Mouse (Mus musculus) bone marrow macrophage, adult 2 months (primary cell): ENCODE data around the gene Il4. TPM values are rescaled to one million over a fixed set of nuclear protein-coding genes. Genes with fewer than 3 reads are reported as not detected.

Experiments
- H3K27ac ChIP-seq: 2 replicates; pipeline ENCODE4 v1.5.1; 2012; ENCODE audit warnings: low read depth, low read length; ENCODE audit not compliant: insufficient read depth
- H3K4me1 ChIP-seq: 2 replicates; pipeline ENCODE4 v1.6.1; 2012; ENCODE audit warnings: low read length; ENCODE audit not compliant: control insufficient read depth, insufficient read depth
- H3K4me3 ChIP-seq: 2 replicates; pipeline ENCODE4 v1.5.1; 2012; ENCODE audit warnings: mild to moderate bottlenecking, low read length, moderate library complexity; ENCODE audit not compliant: insufficient read depth
- CTCF ChIP-seq: IDR thresholded peaks from 2 replicates; pipeline ENCODE4 v1.5.1; 2012; ENCODE audit warnings: low read depth, mild to moderate bottlenecking, low read length, moderate library complexity
- POLR2A ChIP-seq: IDR thresholded peaks from 2 replicates; pipeline ENCODE4 v1.6.1; 2012; ENCODE audit warnings: mild to moderate bottlenecking, low read depth, low read length, borderline replicate concordance
- polyA plus RNA-seq: library from polyadenylated mRNA; stranded (reverse); fragments of >200 nt; gene quantifications from 2 replicates; pipeline ENCODE4 v1.2.4, GENCODE M21; 2012; ENCODE audit not compliant: missing spikeins, insufficient read depth, insufficient read length

The Il4 gene
- not detected in 2 replicates for polyA plus RNA-seq

- TF ChIP-seq CTCF = no peak
- peaks cover 31% of the 10 kb centered on the region for H3K4me1 ChIP-seq
- H3K27ac ChIP-seq = peak within 1 kb of the TSS; percentile 56
- no peak within 1 kb of the TSS for H3K4me3 ChIP-seq
Observed at GRCm38 (mm10) chr11:53618619-53619198, at the start of gene Il4. TSS of gene Il4 (minus strand) at chr11:53618669.

DNA sequence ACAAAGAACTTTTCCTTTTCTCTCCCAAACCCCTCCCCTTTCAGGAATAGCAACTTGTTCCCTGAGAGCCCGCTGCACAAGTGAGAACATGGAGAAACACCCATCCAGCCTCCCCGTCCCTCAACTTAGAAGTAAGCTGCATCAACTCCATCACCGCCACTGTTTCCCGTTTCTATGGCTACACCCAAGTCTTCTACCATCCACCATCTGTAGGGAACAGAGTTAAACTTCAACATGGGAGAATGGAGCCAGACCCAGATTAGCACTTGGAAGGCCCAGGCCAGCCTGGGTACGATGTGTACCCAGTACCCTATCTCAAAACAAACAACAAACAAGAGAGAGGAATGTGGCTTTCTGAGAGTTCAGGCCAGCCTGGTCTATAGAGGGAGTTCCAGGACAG, 45.6 kb upstream of the Il4 start:
- no peak overlapping the region for H3K4me3 ChIP-seq
- TF ChIP-seq CTCF (no peak), POLR2A (no peak)
- no peak overlapping the region for H3K27ac ChIP-seq
- H3K4me1 ChIP-seq = peaks cover 25% of the 10 kb centered on the region

- Histone ChIP-seq H3K27ac (peak overlapping the region; percentile 52), H3K4me3 (no peak overlapping the region), H3K4me1 (peaks cover 25% of the 10 kb centered on the region)
- no peak for TF ChIP-seq POLR2A
- TF ChIP-seq CTCF = no peak
Observed at GRCm38 (mm10) chr11:53662794-53663674, 44.6 kb upstream of the Il4 start.

DNA sequence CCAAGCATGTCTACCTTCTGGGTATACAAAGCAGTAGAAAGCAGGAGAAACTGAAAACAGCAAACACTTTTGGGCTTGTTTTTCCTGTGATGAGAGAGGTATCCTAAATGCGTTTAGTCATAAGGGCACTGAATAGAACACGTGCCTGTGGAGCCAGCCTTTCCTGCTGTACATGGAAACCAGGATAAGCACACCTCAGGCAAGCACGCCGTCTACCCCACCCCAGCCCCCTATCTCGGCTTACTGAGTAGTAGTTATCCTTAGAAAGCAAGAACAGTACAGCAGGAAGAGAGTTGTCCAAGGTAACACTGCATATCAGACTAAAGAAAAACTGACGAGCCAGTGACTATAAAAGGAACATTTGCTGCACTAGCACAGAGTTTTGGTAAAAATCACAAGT, 39.4 kb upstream of the Il4 start:
- TF ChIP-seq CTCF (no peak), POLR2A (no peak)
- H3K27ac ChIP-seq = no peak overlapping the region
- H3K4me3 ChIP-seq = no peak overlapping the region
- H3K4me1 ChIP-seq = peaks cover 22% of the 10 kb centered on the region

DNA sequence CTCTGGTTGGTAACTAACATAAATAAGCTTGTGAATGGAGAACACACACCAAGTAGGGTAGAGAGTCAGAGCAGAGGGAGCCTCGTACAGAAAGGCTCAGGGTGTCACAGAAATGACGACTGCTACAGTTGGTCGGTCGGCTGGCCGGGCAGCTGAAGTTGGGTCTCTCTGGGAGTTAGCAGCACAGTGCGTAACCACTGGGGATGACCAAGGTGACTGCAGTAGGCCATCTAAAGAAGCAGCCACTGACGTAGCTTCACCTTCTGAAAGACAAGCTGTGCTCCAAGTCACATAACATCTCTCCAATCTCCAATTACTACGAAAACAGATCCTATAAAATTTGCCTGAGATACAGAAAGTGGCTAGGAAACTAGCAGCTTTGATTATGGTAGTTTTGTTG, 38.9 kb upstream of the Il4 start:
- Histone ChIP-seq H3K4me1 (peaks cover 18% of the 10 kb centered on the region), H3K27ac (no peak overlapping the region), H3K4me3 (no peak overlapping the region)
- TF ChIP-seq POLR2A = no peak
- no peak for TF ChIP-seq CTCF

DNA sequence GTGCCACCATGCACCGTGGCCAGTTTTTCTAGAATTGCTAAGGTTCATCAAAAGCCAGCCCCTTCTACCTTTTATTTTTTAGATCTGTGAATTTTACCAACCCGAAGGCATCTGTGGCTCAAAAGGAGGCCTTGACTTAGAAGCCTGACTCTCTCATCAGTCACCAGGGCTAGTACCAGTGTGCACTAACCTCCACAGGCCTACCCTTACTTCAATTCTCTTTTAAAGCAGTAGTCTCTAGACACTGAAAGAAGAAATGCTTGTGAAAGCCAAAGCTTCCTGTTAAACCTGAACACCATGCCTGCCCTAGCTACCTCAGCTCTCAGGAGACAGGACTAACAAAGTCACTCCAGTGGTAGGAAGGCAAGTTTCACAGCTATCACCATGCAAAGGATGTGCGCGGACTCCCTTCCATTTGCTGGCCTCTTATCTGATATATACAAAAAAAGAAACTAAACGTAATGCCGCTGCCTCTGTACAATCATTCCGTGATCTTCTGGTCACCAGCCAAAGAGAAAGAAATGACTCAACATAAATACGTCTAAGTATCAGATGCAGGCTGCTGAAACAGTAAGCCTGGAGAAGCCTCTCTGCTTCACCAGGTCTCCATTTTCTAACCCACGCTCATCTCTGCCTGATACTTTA, 38.2 kb upstream of the Il4 start:
- Histone ChIP-seq H3K4me3 (no peak overlapping the region), H3K4me1 (peaks cover 13% of the 10 kb centered on the region), H3K27ac (no peak overlapping the region)
- no peak for TF ChIP-seq POLR2A
- TF ChIP-seq CTCF = no peak

DNA sequence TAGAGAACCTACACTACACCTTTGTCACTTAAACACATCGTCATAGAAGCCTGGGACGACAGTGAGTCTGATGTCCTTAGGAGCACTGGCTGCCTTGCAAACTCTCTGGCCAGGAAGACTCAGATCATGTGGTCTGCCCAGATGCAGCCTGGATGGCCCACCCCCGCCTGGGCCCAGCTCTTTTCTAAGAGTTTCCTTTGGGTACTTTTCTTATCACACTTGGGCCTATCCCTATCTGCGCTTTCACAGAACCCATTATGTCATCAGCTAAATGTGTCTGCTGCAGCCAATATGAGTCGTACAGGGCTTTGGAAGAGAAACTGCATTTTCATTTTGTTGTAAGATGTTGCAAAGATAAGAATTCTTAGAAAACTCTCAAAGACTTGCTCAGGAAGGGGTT, 36.6 kb upstream of the Il4 start:
- Histone ChIP-seq H3K4me1 (peaks cover 7% of the 10 kb centered on the region), H3K27ac (no peak overlapping the region), H3K4me3 (no peak overlapping the region)
- TF ChIP-seq CTCF (no peak), POLR2A (no peak)

DNA sequence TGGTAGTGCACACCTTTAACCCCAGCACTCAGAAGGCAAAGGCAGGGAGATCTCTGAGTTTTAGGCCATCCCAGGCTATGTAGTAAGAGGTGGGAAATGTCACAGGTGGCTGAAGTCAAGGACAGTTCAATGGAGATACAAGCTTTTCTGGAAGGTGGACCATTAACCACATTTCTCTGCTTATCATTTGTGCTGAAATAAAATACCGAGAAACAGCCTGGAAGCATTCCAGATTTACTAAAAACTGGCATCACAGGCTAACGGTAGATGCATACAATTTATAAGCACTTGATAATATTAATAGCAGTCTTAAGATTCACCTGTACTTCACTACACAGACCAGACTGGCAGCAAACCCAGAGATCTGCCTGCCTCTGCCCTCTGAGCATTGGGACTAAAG, 34.0 kb upstream of the Il4 start:
- Histone ChIP-seq H3K27ac (no peak overlapping the region), H3K4me1 (peaks cover 3% of the 10 kb centered on the region), H3K4me3 (no peak overlapping the region)
- TF ChIP-seq CTCF (no peak), POLR2A (no peak)

DNA sequence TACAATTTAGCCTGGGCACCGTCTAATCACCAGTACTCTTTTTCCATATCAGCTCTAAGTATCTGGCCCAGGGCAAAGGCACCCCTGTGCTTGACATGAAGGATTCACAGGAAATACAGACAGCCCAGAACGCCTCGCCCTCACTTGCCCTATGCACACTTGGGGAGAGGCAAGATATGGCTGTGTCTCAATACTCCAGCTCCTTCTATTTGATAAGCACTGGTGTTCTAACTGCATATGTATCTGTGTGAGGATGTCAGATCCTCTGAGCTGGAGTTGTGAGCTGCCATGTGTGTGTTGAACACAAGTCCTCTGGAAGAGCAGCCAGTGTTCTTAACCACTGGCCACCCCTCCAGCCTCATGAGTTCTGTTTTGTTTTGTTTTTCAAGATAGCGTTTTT, 33.0 kb upstream of the Il4 start:
- no peak for TF ChIP-seq CTCF
- TF ChIP-seq POLR2A = no peak

DNA sequence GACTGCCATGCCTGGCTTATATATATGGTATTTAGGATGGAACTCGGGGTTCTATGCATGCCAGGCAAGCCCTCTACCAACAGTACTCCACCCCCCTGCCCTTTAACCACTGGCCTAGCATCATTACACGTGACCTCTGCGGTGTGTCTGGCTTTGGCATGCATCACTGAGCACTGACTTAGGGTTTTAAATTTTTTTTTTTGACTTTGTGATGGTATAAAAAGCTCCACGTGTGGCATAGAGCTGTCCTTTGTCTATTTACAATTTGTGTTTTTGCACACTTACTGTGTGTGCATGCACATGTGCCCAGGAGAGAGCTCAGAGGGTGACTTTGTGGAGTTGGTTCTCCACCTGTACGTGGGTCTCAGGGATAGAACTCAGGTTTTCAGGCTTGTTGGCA, 25.5 kb upstream of the Il4 start:
- no peak overlapping the region for H3K4me3 ChIP-seq
- no peak overlapping the region for H3K27ac ChIP-seq
- no peak for TF ChIP-seq POLR2A
- no peak for TF ChIP-seq CTCF
- H3K4me1 ChIP-seq = no peaks in the 10 kb centered on the region

More for the DNA sequence above, 33.0 kb upstream of the Il4 start:
- Histone ChIP-seq H3K27ac (no peak overlapping the region), H3K4me3 (no peak overlapping the region), H3K4me1 (peaks cover 3% of the 10 kb centered on the region)
